Mouse (Mus musculus) limb, embryonic 13.5 days (tissue): ENCODE results near the gene Aph1c. TPM values are rescaled to one million over a fixed set of nuclear protein-coding genes. Genes with fewer than 3 reads are reported as not detected.

ENCODE experiments used
- ATAC-seq: fragments of 200-750 bp; cut with Nextera tagmentation; 2 replicates; pipeline ENCODE4 v1.8.0; 2017; ENCODE audit warnings: low read depth, moderate number of reproducible peaks, moderate TSS enrichment; ENCODE audit not compliant: low FRiP score
- H3K27ac ChIP-seq: fragments of 300-500 bp; sonication (generic); 2 replicates; pipeline ENCODE4 v1.5.1; 2015; ENCODE audit warnings: inconsistent platforms, mild to moderate bottlenecking, moderate library complexity
- H3K27me3 ChIP-seq: fragments of 300-500 bp; sonication (generic); 2 replicates; pipeline ENCODE4 v1.6.1; 2015; ENCODE audit warnings: mild to moderate bottlenecking, inconsistent platforms
- H3K36me3 ChIP-seq: fragments of 300-500 bp; sonication (generic); 2 replicates; pipeline ENCODE4 v1.6.1; 2015; ENCODE audit warnings: inconsistent platforms, mild to moderate bottlenecking, moderate library complexity
- H3K4me1 ChIP-seq: fragments of 300-500 bp; sonication (generic); 2 replicates; pipeline ENCODE4 v1.6.1; 2015; ENCODE audit warnings: inconsistent platforms
- H3K4me2 ChIP-seq: fragments of 300-500 bp; sonication (generic); replicated peaks from 2 replicates; pipeline ENCODE4 v1.6.1; 2015; ENCODE audit warnings: inconsistent platforms, mild to moderate bottlenecking, moderate library complexity
- H3K4me3 ChIP-seq: fragments of 300-500 bp; sonication (generic); 2 replicates; pipeline ENCODE4 v1.5.1; 2015; ENCODE audit warnings: moderate library complexity, mild to moderate bottlenecking, inconsistent platforms
- H3K9ac ChIP-seq: fragments of 300-500 bp; sonication (generic); 2 replicates; pipeline ENCODE4 v1.6.1; 2015; ENCODE audit warnings: mild to moderate bottlenecking, inconsistent platforms
- H3K9me3 ChIP-seq: fragments of 300-500 bp; sonication (generic); 2 replicates; pipeline ENCODE4 v1.6.1; 2016; ENCODE audit warnings: inconsistent platforms
- WGBS: fragments of 180-500 bp; shearing (Covaris S2); methylation state at CpG from one replicate; pipeline ENCODE4 v1.1.7; 2015; 5-methylcytosine and 5-hydroxymethylcytosine counted together
- polyA plus RNA-seq: library from polyadenylated mRNA; unstranded; fragments of >200 nt; fragmentation: Nextera tagmentation; extraction: Ambion mirVana; gene quantifications from 2 replicates; pipeline ENCODE4 v1.2.1, GENCODE M21; 2015

The Aph1c gene
- polyA plus RNA-seq, 1 experiment from 2014 or later = 5.1 TPM

- Histone ChIP-seq H3K27me3 (no peaks in the 10 kb centered on the region), H3K4me1 (no peaks in the 10 kb centered on the region), H3K4me3 (no peak overlapping the region), H3K4me2 (no peak overlapping the region), H3K36me3 (peaks cover 5% of the 10 kb centered on the region; the same call in 1 of the 2 replicates), H3K9me3 (no peaks in the 10 kb centered on the region), H3K27ac (no peak overlapping the region), H3K9ac (no peak overlapping the region)
- no peak for ATAC-seq
- WGBS = 83% methylated on average over 1 of the region's 1 CpGs
Observed at GRCm38 (mm10) chr9:66768721-66769120, 65.8 kb downstream of the Aph1c start.

Other genes with a start within 250 kb of the Aph1c start
- 78.4 and 81.8 TPM in 2 replicates for gene Usp3, start 241.6 kb downstream of the Aph1c start, polyA plus RNA-seq
- gene Car12, start 121.0 kb downstream of the Aph1c start, polyA plus RNA-seq = 17.6 and 21.9 TPM in 2 replicates
- gene Aph1b, start 39.2 kb downstream of the Aph1c start, polyA plus RNA-seq = 10.7 and 10.8 TPM in 2 replicates
- 0.98 and 1.1 TPM in 2 replicates for gene Gm10647, start 37.7 kb downstream of the Aph1c start, polyA plus RNA-seq
- 17.7 and 18.4 TPM in 2 replicates for gene Rab8b, start 85.0 kb upstream of the Aph1c start, polyA plus RNA-seq
- 626 and 654 TPM in 2 replicates for gene Rps27l, start 111.4 kb upstream of the Aph1c start, polyA plus RNA-seq
- 7.5 and 7.8 TPM in 2 replicates for gene Lactb, start 140.8 kb upstream of the Aph1c start, polyA plus RNA-seq
- 775 and 786 TPM in 2 replicates for gene Tpm1, start 214.7 kb upstream of the Aph1c start, polyA plus RNA-seq